Mouse (Mus musculus) midbrain, embryonic 10.5 days (tissue): ENCODE data around the gene Gstt2. TPM values are rescaled to one million over a fixed set of nuclear protein-coding genes. Genes with fewer than 3 reads are reported as not detected.
A peak's percentile ranks its signal among the peaks of the same experiment; 100 is the strongest.
"Not testable (repeated sequence)": the region's sequence is repeated elsewhere in the genome, so short reads cannot be mapped to it uniquely, and the experiment has no call there.

Source experiments
- DNase-seq: peaks from one replicate; pipeline ENCODE4 v3.0.0-alpha.2; 2017; ENCODE audit warnings: low spot score
- H3K27ac ChIP-seq: fragments of 300-500 bp; sonication (generic); replicated peaks from 2 replicates; pipeline ENCODE4 v1.5.1; 2016; ENCODE audit warnings: mild to moderate bottlenecking
- H3K27me3 ChIP-seq: fragments of 300-500 bp; sonication (generic); 2 replicates; pipeline ENCODE4 v1.6.1; 2016; ENCODE audit warnings: low read depth, mild to moderate bottlenecking; ENCODE audit not compliant: poor library complexity, severe bottlenecking
- H3K36me3 ChIP-seq: fragments of 300-500 bp; sonication (generic); 2 replicates; pipeline ENCODE4 v1.6.1; 2016; ENCODE audit warnings: mild to moderate bottlenecking, moderate library complexity
- H3K4me1 ChIP-seq: fragments of 300-500 bp; sonication (generic); 2 replicates; pipeline ENCODE4 v1.6.1; 2016
- H3K4me3 ChIP-seq: fragments of 300-500 bp; sonication (generic); 2 replicates; pipeline ENCODE4 v1.5.1; 2016; ENCODE audit warnings: mild to moderate bottlenecking, moderate library complexity
- H3K9me3 ChIP-seq: fragments of 300-500 bp; sonication (generic); replicated peaks from 2 replicates; pipeline ENCODE4 v1.6.1; 2016; ENCODE audit warnings: mild to moderate bottlenecking
- WGBS: fragments of 180-500 bp; shearing (Covaris S2); methylation state at CpG from one replicate; pipeline ENCODE4 v1.1.7; 2016; 5-methylcytosine and 5-hydroxymethylcytosine counted together
- polyA plus RNA-seq: library from polyadenylated mRNA; unstranded; fragments of >200 nt; fragmentation: Nextera tagmentation; extraction: Ambion mirVana; gene quantifications from 2 replicates; pipeline ENCODE4 v1.2.1, GENCODE M21; 2016

Gene Gstt2
- polyA plus RNA-seq, 1 experiment from 2014 or later: 8.3 TPM

DNA sequence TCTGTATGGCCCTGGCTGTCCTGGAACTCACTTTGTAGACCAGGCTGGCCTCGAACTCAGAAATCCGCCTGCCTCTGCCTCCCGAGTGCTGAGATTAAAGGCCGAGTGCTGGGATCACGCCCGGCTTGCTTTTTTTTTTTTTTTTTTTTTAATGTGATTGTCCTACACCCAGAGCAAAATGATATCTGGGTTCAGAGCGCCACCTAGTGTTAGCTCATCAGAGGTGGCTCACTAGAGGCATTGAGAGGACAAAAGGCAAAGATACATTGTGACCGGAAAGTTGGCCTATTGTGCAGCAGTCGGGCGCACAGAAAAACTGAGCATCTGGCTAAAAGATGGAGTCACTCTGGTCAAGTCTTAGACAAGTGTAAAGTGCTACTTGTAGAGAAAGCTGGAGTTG, 16.2 kb upstream of the Gstt2 start:
- no peak overlapping the region for H3K4me3 ChIP-seq
- DNase-seq: peak; percentile 78
- H3K9me3 ChIP-seq: no peaks in the 10 kb centered on the region
- H3K36me3 ChIP-seq: peaks cover 29% of the 10 kb centered on the region
- H3K27ac ChIP-seq: no peak overlapping the region; the same call in 1 of the 2 replicates
- H3K27me3 ChIP-seq: peaks cover 12% of the 10 kb centered on the region
- H3K4me1 ChIP-seq: peaks cover 38% of the 10 kb centered on the region
- WGBS: 37% methylated on average over 10 of the region's 10 CpGs

GRCm38 (mm10) chr10:75852539-75853125, 15.4 kb upstream of the Gstt2 start:
- H3K27ac ChIP-seq: no peak overlapping the region
- H3K4me3 ChIP-seq: no peak overlapping the region
- H3K36me3 ChIP-seq: peaks cover 21% of the 10 kb centered on the region
- no peaks in the 10 kb centered on the region for H3K9me3 ChIP-seq
- peaks cover 30% of the 10 kb centered on the region for H3K4me1 ChIP-seq
- 94% methylated on average over 12 of the region's 12 CpGs for WGBS
- DNase-seq: no peak
- H3K27me3 ChIP-seq: peaks cover 12% of the 10 kb centered on the region

DNA sequence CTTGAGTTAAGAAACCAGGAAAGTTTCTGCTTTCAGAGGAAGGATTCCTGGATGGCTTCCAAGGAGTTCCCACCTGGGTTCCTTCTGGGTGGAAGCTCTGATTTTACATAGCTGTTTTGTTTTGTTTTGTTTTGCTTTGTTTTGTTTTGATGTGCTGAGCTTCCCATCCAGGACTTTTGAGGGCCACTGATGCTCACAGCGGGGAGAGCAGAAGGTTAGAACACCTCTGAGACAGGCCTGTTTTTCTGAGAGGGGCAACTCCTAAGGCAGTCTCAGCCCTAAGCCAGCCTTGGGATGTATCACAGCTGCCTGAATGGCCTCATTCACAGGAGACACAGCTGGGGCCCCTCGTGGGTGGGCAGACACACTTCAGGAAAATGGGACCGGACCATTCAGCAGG, 14.5 kb upstream of the Gstt2 start:
- 29% methylated on average over 3 of the region's 3 CpGs for WGBS

DNA sequence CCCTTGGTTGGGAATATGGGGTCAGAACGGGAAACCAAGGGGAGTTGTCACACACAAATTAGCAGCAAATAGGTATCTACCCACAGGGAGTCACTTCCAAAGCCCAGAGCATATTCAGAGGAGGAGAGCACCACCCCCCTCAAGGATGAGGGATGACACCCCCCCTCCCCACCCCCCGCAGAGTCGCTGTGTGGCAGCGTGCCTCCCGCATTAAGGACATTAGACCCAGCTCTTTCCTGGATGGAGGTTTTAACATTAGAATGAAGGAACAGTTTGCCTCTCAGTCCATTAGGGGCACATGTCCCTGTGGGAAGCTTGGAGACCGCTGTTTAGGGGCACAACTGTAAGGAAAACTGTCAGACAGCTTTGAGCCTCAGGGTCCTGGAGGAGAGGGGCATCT, 13.9 kb upstream of the Gstt2 start:
- DNase-seq: no peak
- Histone ChIP-seq H3K9me3 (no peaks in the 10 kb centered on the region), H3K27me3 (peaks cover 12% of the 10 kb centered on the region), H3K4me1 (peaks cover 26% of the 10 kb centered on the region), H3K4me3 (no peak overlapping the region), H3K27ac (no peak overlapping the region), H3K36me3 (peaks cover 5% of the 10 kb centered on the region; the same call in 1 of the 2 replicates)
- WGBS: 10% methylated on average over 6 of the region's 6 CpGs

More for the DNA sequence above, 14.5 kb upstream of the Gstt2 start:
- Histone ChIP-seq H3K36me3 (peaks cover 11% of the 10 kb centered on the region), H3K4me1 (peaks cover 26% of the 10 kb centered on the region), H3K4me3 (no peak overlapping the region), H3K27ac (no peak overlapping the region), H3K27me3 (peaks cover 12% of the 10 kb centered on the region), H3K9me3 (no peaks in the 10 kb centered on the region)
- DNase-seq: no peak

DNA sequence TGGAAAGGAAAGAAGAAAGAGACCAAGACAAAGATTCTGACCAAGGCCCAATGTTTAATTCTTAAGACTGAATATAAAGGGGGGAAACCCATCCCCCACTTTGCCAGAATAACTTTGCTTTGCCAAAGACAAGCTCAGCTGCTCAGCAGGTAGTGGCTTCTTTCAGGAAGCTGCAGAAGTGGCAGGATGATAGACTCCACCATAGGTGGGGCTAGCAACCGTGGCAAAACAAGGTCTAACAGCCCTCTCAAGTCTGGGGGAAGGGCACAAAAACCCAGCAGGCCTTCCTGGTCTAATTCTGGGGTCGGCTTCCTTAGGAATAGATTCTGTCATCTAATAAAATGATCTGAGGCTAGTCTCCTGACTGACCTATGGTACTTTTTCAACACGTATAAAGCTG, 11.2 kb upstream of the Gstt2 start:
- Histone ChIP-seq H3K27me3 (peaks cover 12% of the 10 kb centered on the region), H3K27ac (no peak overlapping the region), H3K9me3 (no peaks in the 10 kb centered on the region), H3K36me3 (no peaks in the 10 kb centered on the region), H3K4me3 (no peak overlapping the region), H3K4me1 (peaks cover 35% of the 10 kb centered on the region)
- WGBS: 37% methylated on average over 3 of the region's 3 CpGs
- no peak for DNase-seq

DNA sequence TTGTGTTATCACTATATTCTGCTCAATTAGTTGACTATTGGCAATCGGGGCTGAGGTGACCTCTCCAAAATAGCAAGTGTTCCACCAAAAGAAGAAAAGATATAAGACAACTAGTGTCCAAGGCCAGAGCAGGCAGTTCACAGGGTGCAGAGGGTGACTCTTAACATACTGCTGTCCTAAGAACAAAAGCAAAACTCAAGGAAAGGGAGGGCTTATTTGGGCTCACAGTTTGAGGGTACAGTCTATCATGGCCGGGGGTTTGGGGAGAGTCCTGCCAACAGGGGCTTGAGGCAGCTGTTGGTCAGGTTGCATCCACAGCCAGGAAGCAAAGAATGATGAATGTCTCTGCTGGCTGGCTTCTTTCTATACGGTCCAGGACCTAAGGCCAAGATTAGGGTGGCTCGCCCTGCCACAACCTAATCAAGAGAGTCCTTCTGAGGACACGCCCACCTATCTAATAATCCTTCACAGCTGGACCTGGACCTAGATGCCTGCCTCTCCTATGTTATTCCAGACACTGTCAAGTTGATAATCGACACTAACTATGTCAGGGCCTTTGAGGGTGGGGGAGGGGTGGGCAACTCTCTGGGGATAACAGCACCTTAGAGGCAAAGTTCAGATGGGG, 8.2 kb upstream of the Gstt2 start:
- DNase-seq: no peak
- H3K4me3 ChIP-seq: no peak overlapping the region
- 83% methylated on average over 6 of the region's 6 CpGs for WGBS
- H3K27me3 ChIP-seq: 0 out of 2 replicates have a peak, but pooled peaks cover 4% of the 10 kb centered on the region
- H3K4me1 ChIP-seq: peaks cover 19% of the 10 kb centered on the region
- no peaks in the 10 kb centered on the region for H3K36me3 ChIP-seq
- no peak overlapping the region for H3K27ac ChIP-seq
- H3K9me3 ChIP-seq: no peaks in the 10 kb centered on the region

GRCm38 (mm10) chr10:75844800-75845199, 7.6 kb upstream of the Gstt2 start:
- H3K4me1 ChIP-seq: peaks cover 15% of the 10 kb centered on the region
- 0 out of 2 replicates have a peak overlapping the region, but pooled peaks have one; percentile 38 for H3K27ac ChIP-seq
- no peaks in the 10 kb centered on the region for H3K9me3 ChIP-seq
- 84% methylated on average over 1 of the region's 1 CpGs for WGBS
- no peak overlapping the region for H3K4me3 ChIP-seq
- H3K27me3 ChIP-seq: no peaks in the 10 kb centered on the region
- DNase-seq: no peak
- no peaks in the 10 kb centered on the region for H3K36me3 ChIP-seq

GRCm38 (mm10) chr10:75843898-75844297, 6.7 kb upstream of the Gstt2 start:
- not testable (repeated sequence) for H3K9me3 ChIP-seq, H3K27ac ChIP-seq, H3K36me3 ChIP-seq, DNase-seq, H3K4me3 ChIP-seq, H3K27me3 ChIP-seq, H3K4me1 ChIP-seq
- WGBS: 85% methylated on average over 6 of the region's 6 CpGs

GRCm38 (mm10) chr10:75839092-75839491, 1.9 kb upstream of the Gstt2 start:
- Histone ChIP-seq H3K27ac (no peak overlapping the region), H3K4me3 (no peak overlapping the region), H3K27me3 (peaks cover 29% of the 10 kb centered on the region), H3K4me1 (peaks cover 38% of the 10 kb centered on the region), H3K36me3 (no peaks in the 10 kb centered on the region), H3K9me3 (no peaks in the 10 kb centered on the region)
- WGBS: 88% methylated on average over 10 of the region's 10 CpGs
- DNase-seq: no peak

GRCm38 (mm10) chr10:75835761-75836531, 1.3 kb downstream of the Gstt2 start:
- peak overlapping the region; percentile 34 for H3K4me3 ChIP-seq
- WGBS: 22% methylated on average over 8 of the region's 10 CpGs
- DNase-seq: no peak

GRCm38 (mm10) chr10:75835307-75835706, 1.9 kb downstream of the Gstt2 start:
- no peaks in the 10 kb centered on the region for H3K9me3 ChIP-seq
- H3K4me3 ChIP-seq: peak overlapping the region; percentile 34
- H3K4me1 ChIP-seq: peaks cover 51% of the 10 kb centered on the region
- WGBS: 2% methylated on average over 10 of the region's 10 CpGs
- H3K27me3 ChIP-seq: peaks cover 53% of the 10 kb centered on the region
- H3K27ac ChIP-seq: 0 out of 2 replicates have a peak overlapping the region, but pooled peaks have one; percentile 9
- no peaks in the 10 kb centered on the region for H3K36me3 ChIP-seq
- DNase-seq: peak; percentile 52

More at GRCm38 (mm10) chr10:75835761-75836531, 1.3 kb downstream of the Gstt2 start:
- Histone ChIP-seq H3K9me3 (no peaks in the 10 kb centered on the region), H3K4me1 (peaks cover 51% of the 10 kb centered on the region), H3K27ac (0 out of 2 replicates have a peak overlapping the region, but pooled peaks have one; percentile 87), H3K36me3 (no peaks in the 10 kb centered on the region), H3K27me3 (peaks cover 53% of the 10 kb centered on the region)

DNA sequence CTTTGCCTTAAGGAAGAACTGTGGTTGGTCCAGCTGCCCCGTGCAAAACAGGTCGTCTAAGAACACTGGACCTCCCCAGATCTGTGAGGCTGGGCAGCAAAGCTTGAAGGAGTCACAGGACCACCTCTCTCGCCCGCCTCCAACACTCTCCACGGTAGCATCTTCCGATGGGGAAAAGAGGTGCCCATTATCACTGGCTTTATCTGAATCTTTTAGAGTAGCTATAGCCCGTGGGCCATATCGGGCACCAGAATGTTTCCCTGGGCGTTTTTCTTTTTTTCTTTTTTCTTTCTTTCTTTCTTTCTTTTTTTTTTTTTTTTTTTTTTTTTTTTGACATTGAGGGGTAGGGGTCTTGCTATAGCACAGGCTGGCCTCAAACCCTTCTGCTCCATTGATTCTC, 2.5 kb downstream of the Gstt2 start:
- peak overlapping the region; percentile 55 for H3K4me3 ChIP-seq
- peaks cover 51% of the 10 kb centered on the region for H3K4me1 ChIP-seq
- peak overlapping the region; percentile 24; the same call in 1 of the 2 replicates for H3K27ac ChIP-seq
- peaks cover 53% of the 10 kb centered on the region for H3K27me3 ChIP-seq
- no peak for DNase-seq
- no peaks in the 10 kb centered on the region for H3K36me3 ChIP-seq
- H3K9me3 ChIP-seq: no peaks in the 10 kb centered on the region
- 13% methylated on average over 9 of the region's 9 CpGs for WGBS
